Mouse (Mus musculus) heart, postnatal 0 days (tissue): ENCODE results near the gene Vav3. TPM values are rescaled to one million over a fixed set of nuclear protein-coding genes. Genes with fewer than 3 reads are reported as not detected.

ENCODE experiments used
- ATAC-seq: fragments of 200-750 bp; cut with Nextera tagmentation; 2 replicates; pipeline ENCODE4 v1.8.0; 2017; ENCODE audit warnings: low read depth, moderate number of reproducible peaks, moderate library complexity; ENCODE audit not compliant: insufficient read depth
- DNase-seq: peaks from one replicate; pipeline ENCODE4 v3.0.0-alpha.2; 2016; ENCODE audit warnings: low spot score
- H3K27ac ChIP-seq: fragments of 300-500 bp; sonication (generic); 2 replicates; pipeline ENCODE4 v1.5.1; 2014; ENCODE audit warnings: low read depth, mild to moderate bottlenecking
- H3K27me3 ChIP-seq: fragments of 300-500 bp; sonication (generic); 2 replicates; pipeline ENCODE4 v1.6.1; 2014; ENCODE audit warnings: low read length, mixed read lengths; ENCODE audit not compliant: control insufficient read depth, insufficient read depth
- H3K36me3 ChIP-seq: fragments of 300-500 bp; sonication (generic); replicated peaks from 2 replicates; pipeline ENCODE4 v1.6.1; 2014; ENCODE audit warnings: low read length, mixed read lengths; ENCODE audit not compliant: control insufficient read depth, insufficient read depth
- H3K4me1 ChIP-seq: fragments of 300-500 bp; sonication (generic); 2 replicates; pipeline ENCODE4 v1.6.1; 2014; ENCODE audit warnings: antibody characterized with exemption; ENCODE audit not compliant: control insufficient read depth, insufficient read depth
- H3K4me2 ChIP-seq: fragments of 300-500 bp; sonication (generic); 2 replicates; pipeline ENCODE4 v1.6.1; 2014; ENCODE audit warnings: low read depth, mild to moderate bottlenecking, low read length, moderate library complexity
- H3K4me3 ChIP-seq: fragments of 300-500 bp; sonication (generic); 2 replicates; pipeline ENCODE4 v1.5.1; 2014; ENCODE audit warnings: low read depth, low read length
- H3K9ac ChIP-seq: fragments of 300-500 bp; sonication (generic); replicated peaks from 2 replicates; pipeline ENCODE4 v1.6.1; 2014; ENCODE audit warnings: low read depth, low read length, mixed read lengths
- H3K9me3 ChIP-seq: fragments of 300-500 bp; sonication (generic); replicated peaks from 2 replicates; pipeline ENCODE4 v1.6.1; 2016; ENCODE audit warnings: low read length; ENCODE audit not compliant: control insufficient read depth
- CTCF ChIP-seq: IDR thresholded peaks from 2 replicates; pipeline ENCODE4 v1.5.1; 2016; ENCODE audit warnings: antibody characterized with exemption, control low read depth, low read depth
- EP300 ChIP-seq: IDR thresholded peaks from 2 replicates; pipeline ENCODE4 v1.6.1; 2016; ENCODE audit warnings: antibody characterized with exemption, low read depth
- WGBS: fragments of 180-500 bp; shearing (Covaris S2); extraction: QIAGEN DNeasy Blood & Tissue Kit; methylation state at CpG from one replicate; pipeline ENCODE4 v1.1.7; 2014; 5-methylcytosine and 5-hydroxymethylcytosine counted together
- polyA plus RNA-seq: library from polyadenylated mRNA; unstranded; fragments of >200 nt; fragmentation: Nextera tagmentation; extraction: Ambion mirVana; gene quantifications from 2 replicates; pipeline ENCODE4 v1.2.1, GENCODE M21; 2015
- total RNA-seq: library from RNA; depleted of rRNA; stranded (reverse); fragments of >200 nt; gene quantifications from 2 replicates; pipeline ENCODE4 v1.2.3, GENCODE M21; 2014; ENCODE audit warnings: low replicate concordance

Vav3 gene
- total and polyA plus RNA-seq, 2 experiments from 2014 or later: 5.1 to 25.0 TPM

DNA sequence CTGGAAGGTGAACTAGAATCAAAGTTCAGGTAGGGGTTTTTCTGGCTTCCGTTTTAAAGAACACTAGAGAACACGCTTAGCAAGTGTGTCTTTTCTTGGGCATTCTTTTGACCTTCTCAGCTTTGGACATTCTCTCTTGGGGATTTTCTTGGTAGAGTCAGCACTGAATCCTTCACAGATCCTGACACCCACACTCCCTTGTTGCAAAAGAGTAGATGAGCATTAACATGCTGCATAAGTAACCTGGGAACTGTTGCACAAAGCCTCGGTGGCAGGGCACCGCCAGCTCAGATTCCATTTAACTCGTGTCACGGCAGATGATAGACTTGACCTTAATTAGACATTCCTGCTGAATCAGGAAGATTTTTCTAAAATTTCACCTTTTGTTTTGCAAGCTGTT lies 252.5 kb downstream of the Vav3 start:
- TF ChIP-seq EP300: no peak
- no peak for TF ChIP-seq CTCF
- Histone ChIP-seq H3K27ac (no peak overlapping the region), H3K4me2 (no peak overlapping the region), H3K27me3 (no peaks in the 10 kb centered on the region), H3K4me1 (no peaks in the 10 kb centered on the region), H3K9ac (no peak overlapping the region), H3K4me3 (no peak overlapping the region), H3K36me3 (no peaks in the 10 kb centered on the region), H3K9me3 (no peaks in the 10 kb centered on the region)
- ATAC-seq (no peak), DNase-seq (no peak)
- WGBS: 76% methylated on average over 6 of the region's 6 CpGs

GRCm38 (mm10) chr3:109596084-109596483 lies 255.6 kb downstream of the Vav3 start:
- ATAC-seq: no peak
- Histone ChIP-seq H3K27ac (no peak overlapping the region), H3K9me3 (no peaks in the 10 kb centered on the region), H3K4me3 (no peak overlapping the region), H3K27me3 (no peaks in the 10 kb centered on the region), H3K4me1 (no peaks in the 10 kb centered on the region), H3K9ac (no peak overlapping the region), H3K36me3 (no peaks in the 10 kb centered on the region), H3K4me2 (no peak overlapping the region)
- WGBS: 68% methylated on average over 3 of the region's 3 CpGs
- no peak for TF ChIP-seq CTCF
- TF ChIP-seq EP300: no peak
- no peak for DNase-seq

GRCm38 (mm10) chr3:109600699-109601451 lies 260.4 kb downstream of the Vav3 start:
- DNase-seq: no peak
- 63% methylated on average over 4 of the region's 4 CpGs for WGBS
- Histone ChIP-seq H3K9me3 (no peaks in the 10 kb centered on the region), H3K9ac (no peak overlapping the region), H3K4me2 (no peak overlapping the region), H3K36me3 (no peaks in the 10 kb centered on the region), H3K4me1 (no peaks in the 10 kb centered on the region), H3K4me3 (no peak overlapping the region), H3K27me3 (no peaks in the 10 kb centered on the region), H3K27ac (no peak overlapping the region)
- ATAC-seq: no peak
- no peak for TF ChIP-seq CTCF
- no peak for TF ChIP-seq EP300

DNA sequence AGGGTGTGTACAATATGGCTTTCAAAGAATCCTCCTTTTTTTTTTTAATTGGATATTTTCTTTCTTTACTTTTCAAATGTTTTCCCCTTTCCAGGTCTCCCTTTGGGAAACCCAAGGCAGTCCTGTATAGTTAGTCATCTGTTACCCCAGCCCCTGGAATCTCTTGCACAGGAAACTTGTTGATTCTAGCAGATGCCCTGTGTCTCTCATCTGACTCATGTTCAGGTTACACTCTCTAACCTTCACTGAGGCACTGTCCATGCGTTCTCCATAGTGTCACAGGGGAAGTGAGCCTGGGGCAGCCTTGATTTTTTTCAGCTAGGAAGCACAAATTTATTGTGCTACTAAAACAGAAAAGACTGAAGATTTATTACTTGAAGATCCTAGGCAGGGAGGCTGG lies 262.3 kb downstream of the Vav3 start:
- Histone ChIP-seq H3K4me1 (no peaks in the 10 kb centered on the region), H3K4me3 (no peak overlapping the region), H3K27me3 (no peaks in the 10 kb centered on the region), H3K9ac (no peak overlapping the region), H3K27ac (no peak overlapping the region), H3K4me2 (no peak overlapping the region), H3K36me3 (no peaks in the 10 kb centered on the region), H3K9me3 (no peaks in the 10 kb centered on the region)
- no peak for TF ChIP-seq EP300
- TF ChIP-seq CTCF: no peak
- no peak for DNase-seq
- no peak for ATAC-seq
- 51% methylated on average over 1 of the region's 1 CpGs for WGBS

DNA sequence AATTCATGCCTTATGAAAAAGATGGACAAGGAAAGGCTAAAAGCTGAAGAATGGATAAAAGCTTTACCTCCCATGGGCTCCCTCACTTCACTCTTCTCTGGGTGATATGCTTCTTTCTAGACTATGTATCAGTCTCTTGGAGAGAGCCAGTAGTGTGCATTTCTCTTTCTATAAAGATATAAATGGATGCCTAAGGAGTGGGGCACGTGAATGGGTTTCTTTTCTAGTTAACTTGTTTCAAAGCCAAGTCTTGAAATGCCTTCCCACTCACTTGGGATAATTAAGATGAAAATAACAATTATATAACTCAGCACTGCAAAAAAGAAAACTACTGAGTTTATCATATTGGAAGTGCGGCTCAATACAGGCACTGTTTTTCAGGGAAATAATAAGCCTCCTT lies 265.7 kb downstream of the Vav3 start:
- H3K27ac ChIP-seq: no peak overlapping the region
- no peak for TF ChIP-seq CTCF

DNA sequence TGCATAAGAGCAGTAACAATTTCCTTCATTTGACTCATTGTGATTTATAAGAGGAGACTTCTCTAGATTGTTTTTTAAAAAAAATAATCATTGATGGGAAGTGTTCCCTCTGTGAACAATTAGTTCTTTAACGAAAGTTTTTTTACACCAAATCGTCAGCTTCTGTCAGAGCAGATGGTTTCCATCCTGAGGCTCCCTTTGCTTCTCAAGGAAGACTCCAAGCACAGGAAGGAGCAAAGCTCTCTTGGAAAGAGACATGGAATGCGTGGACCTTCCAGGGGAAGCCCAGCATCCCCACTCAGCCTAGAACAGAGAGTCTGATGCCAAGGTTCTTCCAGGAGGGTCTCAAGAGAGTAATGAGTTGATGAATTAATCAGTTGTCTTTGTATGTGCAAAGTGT lies 281.3 kb downstream of the Vav3 start:
- H3K4me1 ChIP-seq: no peaks in the 10 kb centered on the region
- no peak overlapping the region for H3K27ac ChIP-seq
- H3K36me3 ChIP-seq: no peaks in the 10 kb centered on the region
- H3K9ac ChIP-seq: no peak overlapping the region
- H3K4me3 ChIP-seq: no peak overlapping the region
- H3K4me2 ChIP-seq: no peak overlapping the region
- no peak for ATAC-seq
- TF ChIP-seq CTCF (no peak), EP300 (no peak)
- DNase-seq: peak; percentile 10
- no peaks in the 10 kb centered on the region for H3K27me3 ChIP-seq
- 47% methylated on average over 3 of the region's 3 CpGs for WGBS
- no peaks in the 10 kb centered on the region for H3K9me3 ChIP-seq

More for the DNA sequence above, 265.7 kb downstream of the Vav3 start:
- H3K9ac ChIP-seq: no peak overlapping the region
- no peaks in the 10 kb centered on the region for H3K9me3 ChIP-seq
- H3K36me3 ChIP-seq: no peaks in the 10 kb centered on the region
- ATAC-seq (no peak), DNase-seq (no peak)
- H3K27me3 ChIP-seq: no peaks in the 10 kb centered on the region
- no peak overlapping the region for H3K4me2 ChIP-seq
- no peak overlapping the region for H3K4me3 ChIP-seq
- no peaks in the 10 kb centered on the region for H3K4me1 ChIP-seq
- 81% methylated on average over 2 of the region's 2 CpGs for WGBS
